Mouse (Mus musculus): ENCODE measurements around the gene Ppp1r13b.

DNA sequence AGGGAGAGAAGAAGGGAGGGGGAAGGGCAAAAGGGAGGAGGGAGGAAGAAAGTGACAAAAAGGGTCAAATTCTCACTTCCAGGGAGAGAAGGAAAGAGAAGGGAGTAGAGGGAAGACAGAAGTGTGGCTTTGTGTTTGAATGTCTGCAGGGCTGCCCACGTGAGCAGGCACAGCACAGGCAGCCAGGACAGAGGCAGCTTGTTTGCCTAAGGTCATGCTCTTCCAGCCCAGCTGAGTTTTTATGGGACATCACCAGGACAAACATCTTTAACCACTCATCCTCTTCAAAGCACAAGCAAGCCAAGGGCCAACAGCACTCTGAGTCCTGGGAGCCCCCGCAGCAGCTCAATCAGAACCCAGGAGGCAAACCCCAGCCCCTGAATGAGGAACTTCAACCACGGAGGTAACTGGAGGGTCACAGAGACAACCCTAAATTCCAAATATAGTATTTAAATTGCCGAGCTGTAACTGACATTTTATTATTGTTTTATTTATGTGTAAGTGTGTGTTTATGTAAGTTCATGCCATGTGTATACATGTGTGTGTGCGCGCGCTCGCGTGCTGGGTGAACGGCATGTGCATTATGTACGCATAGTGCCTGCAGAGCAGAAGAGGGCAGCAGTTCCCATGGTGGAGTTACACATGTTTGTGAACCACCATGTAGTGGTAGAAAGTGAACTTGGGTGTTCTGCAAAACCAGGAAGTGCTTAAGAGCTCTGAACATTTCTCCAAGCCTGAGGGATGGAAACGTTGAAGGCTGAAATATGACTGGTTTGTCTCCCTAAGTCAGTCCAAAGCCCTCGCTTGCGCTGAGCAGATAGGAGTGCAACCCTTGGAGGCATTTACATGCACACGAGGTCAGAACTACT lies 65.1 kb downstream of the Ppp1r13b start:
- no peak for TF ChIP-seq CTCF (IDR thresholded peaks at IDR 0.05; ENCODE audit: low read depth)
- TF ChIP-seq EP300 (IDR thresholded peaks at IDR 0.05; ENCODE audit: low read depth), result no peak
